Mouse (Mus musculus) limb, embryonic 15.5 days (tissue): Measurements from ENCODE around the gene Gm1043. TPM values are rescaled to one million over a fixed set of nuclear protein-coding genes. Genes with fewer than 3 reads are reported as not detected.

ENCODE experiments used
- ATAC-seq: fragments of 200-750 bp; cut with Nextera tagmentation; 2 replicates; pipeline ENCODE4 v1.8.0; 2017; ENCODE audit warnings: low read depth, moderate TSS enrichment; ENCODE audit not compliant: insufficient number of reproducible peaks, low FRiP score, low TSS enrichment
- H3K27ac ChIP-seq: fragments of 300-500 bp; sonication (generic); 2 replicates; pipeline ENCODE4 v1.5.1; 2015; ENCODE audit warnings: moderate library complexity, mild to moderate bottlenecking, inconsistent platforms
- H3K27me3 ChIP-seq: fragments of 300-500 bp; sonication (generic); 2 replicates; pipeline ENCODE4 v1.6.1; 2015; ENCODE audit warnings: inconsistent platforms
- H3K36me3 ChIP-seq: fragments of 300-500 bp; sonication (generic); 2 replicates; pipeline ENCODE4 v1.6.1; 2015; ENCODE audit warnings: inconsistent platforms
- H3K4me1 ChIP-seq: fragments of 300-500 bp; sonication (generic); 2 replicates; pipeline ENCODE4 v1.6.1; 2015; ENCODE audit warnings: inconsistent platforms
- H3K4me2 ChIP-seq: fragments of 300-500 bp; sonication (generic); 2 replicates; pipeline ENCODE4 v1.6.1; 2015; ENCODE audit warnings: mild to moderate bottlenecking, inconsistent platforms
- H3K4me3 ChIP-seq: fragments of 300-500 bp; sonication (generic); 2 replicates; pipeline ENCODE4 v1.5.1; 2015; ENCODE audit warnings: mild to moderate bottlenecking, inconsistent platforms
- H3K9ac ChIP-seq: fragments of 300-500 bp; sonication (generic); 2 replicates; pipeline ENCODE4 v1.6.1; 2015; ENCODE audit warnings: inconsistent platforms
- H3K9me3 ChIP-seq: fragments of 300-500 bp; sonication (generic); 2 replicates; pipeline ENCODE4 v1.6.1; 2016; ENCODE audit warnings: inconsistent platforms
- WGBS: fragments of 180-500 bp; shearing (Covaris S2); methylation state at CpG from one replicate; pipeline ENCODE4 v1.1.7; 2015; 5-methylcytosine and 5-hydroxymethylcytosine counted together
- polyA plus RNA-seq: library from polyadenylated mRNA; unstranded; fragments of >200 nt; fragmentation: Nextera tagmentation; extraction: Ambion mirVana; gene quantifications from 2 replicates; pipeline ENCODE4 v1.2.1, GENCODE M21; 2015

The Gm1043 gene
- polyA plus RNA-seq, 1 experiment from 2014 or later: 0.12 TPM

DNA sequence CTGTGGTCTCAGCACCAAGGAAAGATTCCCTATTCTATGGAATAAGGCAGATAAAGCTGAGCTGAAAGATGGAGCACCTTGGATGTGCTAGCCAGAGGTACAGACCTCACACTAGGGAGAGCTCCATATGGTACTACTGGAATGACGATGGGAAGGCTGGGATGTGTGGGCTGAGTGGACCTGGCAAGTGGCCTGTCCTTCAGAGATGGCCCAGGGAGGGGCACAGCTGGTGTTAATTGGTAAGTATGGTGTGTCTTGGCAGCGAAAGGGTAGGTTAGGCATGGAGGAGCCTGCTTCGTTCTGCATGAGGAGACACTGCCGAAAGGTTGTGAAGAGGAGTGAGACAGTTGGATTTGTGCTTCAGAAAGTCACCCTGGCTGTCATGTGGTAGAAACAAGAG, 169.4 kb downstream of the Gm1043 start:
- Histone ChIP-seq H3K27ac (no peak overlapping the region), H3K4me3 (no peak overlapping the region), H3K27me3 (no peaks in the 10 kb centered on the region), H3K4me2 (no peak overlapping the region), H3K4me1 (no peaks in the 10 kb centered on the region), H3K9me3 (no peaks in the 10 kb centered on the region), H3K9ac (no peak overlapping the region), H3K36me3 (no peaks in the 10 kb centered on the region)
- 83% methylated on average over 4 of the region's 4 CpGs for WGBS
- no peak for ATAC-seq

GRCm38 (mm10) chr5:37256823-37257222, 171.7 kb downstream of the Gm1043 start:
- no peak overlapping the region for H3K4me3 ChIP-seq
- H3K27ac ChIP-seq: no peak overlapping the region
- H3K27me3 ChIP-seq: no peaks in the 10 kb centered on the region
- no peaks in the 10 kb centered on the region for H3K36me3 ChIP-seq
- no peak for ATAC-seq
- no peak overlapping the region for H3K4me2 ChIP-seq
- no peaks in the 10 kb centered on the region for H3K4me1 ChIP-seq
- no peak overlapping the region for H3K9ac ChIP-seq
- 68% methylated on average over 7 of the region's 7 CpGs for WGBS
- H3K9me3 ChIP-seq: no peaks in the 10 kb centered on the region

GRCm38 (mm10) chr5:37257243-37257642, 172.1 kb downstream of the Gm1043 start:
- no peak overlapping the region for H3K9ac ChIP-seq
- WGBS: 40% methylated on average over 5 of the region's 5 CpGs
- H3K4me2 ChIP-seq: no peak overlapping the region
- ATAC-seq: no peak
- H3K36me3 ChIP-seq: no peaks in the 10 kb centered on the region
- no peaks in the 10 kb centered on the region for H3K4me1 ChIP-seq
- no peak overlapping the region for H3K27ac ChIP-seq
- no peak overlapping the region for H3K4me3 ChIP-seq
- H3K27me3 ChIP-seq: no peaks in the 10 kb centered on the region
- H3K9me3 ChIP-seq: no peaks in the 10 kb centered on the region

DNA sequence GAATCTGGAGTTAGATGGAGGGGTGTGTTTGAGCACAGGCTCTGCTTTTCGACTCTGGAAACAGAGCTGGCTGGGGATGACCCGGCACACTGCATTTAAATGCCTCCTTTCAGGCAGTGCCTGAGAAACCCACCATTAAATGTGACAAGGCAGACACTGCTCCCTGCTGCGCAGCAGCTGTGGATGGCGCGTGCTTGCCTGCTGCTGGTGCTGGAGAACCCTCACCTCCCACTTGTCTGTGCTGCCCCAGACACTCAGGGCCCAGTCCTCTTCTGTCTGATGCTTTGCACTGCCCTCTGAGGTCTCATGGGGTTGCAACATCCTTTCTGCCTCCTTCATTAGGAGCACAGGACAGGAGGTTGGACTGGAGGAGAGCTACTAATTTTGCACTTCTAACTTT, 176.6 kb downstream of the Gm1043 start:
- no peaks in the 10 kb centered on the region for H3K36me3 ChIP-seq
- WGBS: 49% methylated on average over 5 of the region's 5 CpGs

GRCm38 (mm10) chr5:37263816-37264215, 178.6 kb downstream of the Gm1043 start:
- no peak for ATAC-seq
- 16% methylated on average over 6 of the region's 6 CpGs for WGBS
- H3K4me3 ChIP-seq: no peak overlapping the region
- no peaks in the 10 kb centered on the region for H3K27me3 ChIP-seq
- H3K9ac ChIP-seq: no peak overlapping the region
- no peak overlapping the region for H3K27ac ChIP-seq
- no peak overlapping the region for H3K4me2 ChIP-seq
- H3K4me1 ChIP-seq: no peaks in the 10 kb centered on the region
- H3K9me3 ChIP-seq: no peaks in the 10 kb centered on the region
- H3K36me3 ChIP-seq: no peaks in the 10 kb centered on the region

More for the DNA sequence above, 176.6 kb downstream of the Gm1043 start:
- H3K27ac ChIP-seq: no peak overlapping the region
- no peaks in the 10 kb centered on the region for H3K4me1 ChIP-seq
- H3K9me3 ChIP-seq: no peaks in the 10 kb centered on the region
- H3K4me2 ChIP-seq: no peak overlapping the region
- H3K27me3 ChIP-seq: no peaks in the 10 kb centered on the region
- no peak overlapping the region for H3K4me3 ChIP-seq
- no peak for ATAC-seq
- no peak overlapping the region for H3K9ac ChIP-seq

Other genes with a start within 250 kb of the Gm1043 start
- gene Ppp2r2c, start 216.9 kb upstream of the Gm1043 start, polyA plus RNA-seq: 0.74 and 0.83 TPM in 2 replicates
- 11.6 and 13.3 TPM in 2 replicates for gene Wfs1, start 96.2 kb upstream of the Gm1043 start, polyA plus RNA-seq
- 6.9 and 8.2 TPM in 2 replicates for gene Crmp1, start 156.6 kb downstream of the Gm1043 start, polyA plus RNA-seq